Mouse (Mus musculus) cerebellum, adult 11 months (tissue): ENCODE results near the gene Rtp2.

ENCODE experiments used
- DNase-seq: peaks from one replicate; pipeline ENCODE4 v3.0.0; 2022

Gene Rtp2

GRCm38 (mm10) chr16:23887910-23888579 is 44.1 kb downstream of the Rtp2 start:
- no peak for DNase-seq

- DNase-seq, result no peak
Observed at GRCm38 (mm10) chr16:23885098-23885497, 47.1 kb downstream of the Rtp2 start.
